Mouse (Mus musculus) bone marrow macrophage, adult 2 months (primary cell): ENCODE measurements around the gene Bcor. TPM values are rescaled to one million over a fixed set of nuclear protein-coding genes. Genes with fewer than 3 reads are reported as not detected.

Source experiments
- H3K27ac ChIP-seq: 2 replicates; pipeline ENCODE4 v1.5.1; 2012; ENCODE audit warnings: low read depth, low read length; ENCODE audit not compliant: insufficient read depth
- H3K4me1 ChIP-seq: 2 replicates; pipeline ENCODE4 v1.6.1; 2012; ENCODE audit warnings: low read length; ENCODE audit not compliant: control insufficient read depth, insufficient read depth
- H3K4me3 ChIP-seq: 2 replicates; pipeline ENCODE4 v1.5.1; 2012; ENCODE audit warnings: mild to moderate bottlenecking, low read length, moderate library complexity; ENCODE audit not compliant: insufficient read depth
- CTCF ChIP-seq: IDR thresholded peaks from 2 replicates; pipeline ENCODE4 v1.5.1; 2012; ENCODE audit warnings: low read depth, mild to moderate bottlenecking, low read length, moderate library complexity
- POLR2A ChIP-seq: IDR thresholded peaks from 2 replicates; pipeline ENCODE4 v1.6.1; 2012; ENCODE audit warnings: mild to moderate bottlenecking, low read depth, low read length, borderline replicate concordance
- polyA plus RNA-seq: library from polyadenylated mRNA; stranded (reverse); fragments of >200 nt; gene quantifications from 2 replicates; pipeline ENCODE4 v1.2.4, GENCODE M21; 2012; ENCODE audit not compliant: missing spikeins, insufficient read depth, insufficient read length

The Bcor gene
- polyA plus RNA-seq, 1 experiment, result 11.4 TPM

GRCm38 (mm10) chrX:12067031-12067430 lies 93.1 kb downstream of the Bcor start:
- TF ChIP-seq CTCF (no peak), POLR2A (no peak)
- Histone ChIP-seq H3K4me3 (no peak overlapping the region), H3K27ac (no peak overlapping the region), H3K4me1 (peaks cover under 1% of the 10 kb centered on the region)

GRCm38 (mm10) chrX:12065782-12066181 lies 94.4 kb downstream of the Bcor start:
- Histone ChIP-seq H3K27ac (no peak overlapping the region), H3K4me1 (no peaks in the 10 kb centered on the region), H3K4me3 (no peak overlapping the region)
- TF ChIP-seq CTCF, result no peak
- no peak for TF ChIP-seq POLR2A

GRCm38 (mm10) chrX:12062932-12063260 lies 97.3 kb downstream of the Bcor start:
- Histone ChIP-seq H3K4me3 (no peak overlapping the region), H3K4me1 (no peaks in the 10 kb centered on the region), H3K27ac (no peak overlapping the region)
- no peak for TF ChIP-seq POLR2A
- TF ChIP-seq CTCF, result no peak

- no peak overlapping the region for H3K27ac ChIP-seq
- no peaks in the 10 kb centered on the region for H3K4me1 ChIP-seq
- H3K4me3 ChIP-seq, result no peak overlapping the region
- TF ChIP-seq CTCF, result no peak
- TF ChIP-seq POLR2A, result no peak
These were observed 97.8 kb downstream of the Bcor start for GRCm38 (mm10) chrX:12062121-12062931.

GRCm38 (mm10) chrX:12060848-12061247 lies 99.3 kb downstream of the Bcor start:
- no peak overlapping the region for H3K27ac ChIP-seq
- H3K4me1 ChIP-seq, result no peaks in the 10 kb centered on the region
- TF ChIP-seq POLR2A, result no peak
- no peak for TF ChIP-seq CTCF
- H3K4me3 ChIP-seq, result no peak overlapping the region

GRCm38 (mm10) chrX:12057210-12057609 lies 102.9 kb downstream of the Bcor start:
- Histone ChIP-seq H3K27ac (no peak overlapping the region), H3K4me3 (no peak overlapping the region), H3K4me1 (no peaks in the 10 kb centered on the region)
- no peak for TF ChIP-seq POLR2A
- no peak for TF ChIP-seq CTCF

- no peaks in the 10 kb centered on the region for H3K4me1 ChIP-seq
- H3K4me3 ChIP-seq, result no peak overlapping the region
- no peak overlapping the region for H3K27ac ChIP-seq
- TF ChIP-seq CTCF, result no peak
- no peak for TF ChIP-seq POLR2A
These were observed 106.7 kb downstream of the Bcor start for GRCm38 (mm10) chrX:12053315-12053914.

- TF ChIP-seq POLR2A (no peak), CTCF (no peak)
- H3K4me3 ChIP-seq, result no peak overlapping the region
- H3K27ac ChIP-seq, result no peak overlapping the region
These were observed 107.5 kb downstream of the Bcor start for GRCm38 (mm10) chrX:12052651-12053050.

GRCm38 (mm10) chrX:12048721-12049120 lies 111.4 kb downstream of the Bcor start:
- Histone ChIP-seq H3K4me1 (peaks cover 8% of the 10 kb centered on the region), H3K27ac (no peak overlapping the region), H3K4me3 (no peak overlapping the region)
- TF ChIP-seq CTCF, result no peak
- no peak for TF ChIP-seq POLR2A

More at GRCm38 (mm10) chrX:12052651-12053050, 107.5 kb downstream of the Bcor start:
- H3K4me1 ChIP-seq, result no peaks in the 10 kb centered on the region

- Histone ChIP-seq H3K4me1 (peaks cover 8% of the 10 kb centered on the region), H3K27ac (no peak overlapping the region), H3K4me3 (no peak overlapping the region)
- TF ChIP-seq CTCF (no peak), POLR2A (no peak)
These were observed 112.0 kb downstream of the Bcor start for GRCm38 (mm10) chrX:12048166-12048565.
